Mouse (Mus musculus) lung, embryonic 14.5 days (tissue): Measurements from ENCODE around the gene Inip. TPM values are rescaled to one million over a fixed set of nuclear protein-coding genes. Genes with fewer than 3 reads are reported as not detected.

Experiments used
- ATAC-seq: fragments of 200-750 bp; cut with Nextera tagmentation; 2 replicates; pipeline ENCODE4 v1.8.0; 2017; ENCODE audit warnings: mild to moderate bottlenecking, moderate TSS enrichment, moderate library complexity; ENCODE audit not compliant: insufficient read depth
- DNase-seq: peaks from one replicate; pipeline ENCODE4 v3.0.0-alpha.2; 2015
- H3K27ac ChIP-seq: fragments of 300-500 bp; sonication (generic); 2 replicates; pipeline ENCODE4 v1.5.1; 2014; ENCODE audit warnings: low read depth, mild to moderate bottlenecking, moderate library complexity
- H3K27me3 ChIP-seq: fragments of 300-500 bp; sonication (generic); 2 replicates; pipeline ENCODE4 v1.6.1; 2014; ENCODE audit warnings: low read length, control low read depth; ENCODE audit not compliant: insufficient read depth
- H3K36me3 ChIP-seq: fragments of 300-500 bp; sonication (generic); 2 replicates; pipeline ENCODE4 v1.6.1; 2014; ENCODE audit warnings: control low read depth; ENCODE audit not compliant: insufficient read depth
- H3K4me1 ChIP-seq: fragments of 300-500 bp; sonication (generic); 2 replicates; pipeline ENCODE4 v1.6.1; 2014; ENCODE audit warnings: antibody characterized with exemption, control low read depth; ENCODE audit not compliant: insufficient read depth
- H3K4me2 ChIP-seq: fragments of 300-500 bp; sonication (generic); 2 replicates; pipeline ENCODE4 v1.6.1; 2014; ENCODE audit warnings: mild to moderate bottlenecking
- H3K4me3 ChIP-seq: fragments of 300-500 bp; sonication (generic); 2 replicates; pipeline ENCODE4 v1.5.1; 2014; ENCODE audit warnings: low read depth, low read length
- H3K9ac ChIP-seq: fragments of 300-500 bp; sonication (generic); 2 replicates; pipeline ENCODE4 v1.6.1; 2014
- H3K9me3 ChIP-seq: fragments of 300-500 bp; sonication (generic); 2 replicates; pipeline ENCODE4 v1.6.1; 2016; ENCODE audit warnings: low read depth, low read length, control low read depth
- CTCF ChIP-seq: IDR thresholded peaks from 2 replicates; pipeline ENCODE4 v1.5.1; 2016; ENCODE audit warnings: antibody characterized with exemption, low read depth
- WGBS: fragments of 180-500 bp; shearing (Covaris S2); extraction: QIAGEN DNeasy Blood & Tissue Kit; methylation state at CpG from one replicate; pipeline ENCODE4 v1.1.7; 2014; 5-methylcytosine and 5-hydroxymethylcytosine counted together
- polyA plus RNA-seq: library from polyadenylated mRNA; unstranded; fragments of >200 nt; fragmentation: Nextera tagmentation; extraction: Ambion mirVana; gene quantifications from 2 replicates; pipeline ENCODE4 v1.2.1, GENCODE M21; 2014

The Inip gene
- polyA plus RNA-seq, 1 experiment from 2014 or later = 60.7 TPM

- Histone ChIP-seq H3K4me3 (no peak overlapping the region), H3K9me3 (no peaks in the 10 kb centered on the region), H3K9ac (no peak overlapping the region), H3K4me2 (no peak overlapping the region), H3K27me3 (no peaks in the 10 kb centered on the region), H3K4me1 (no peaks in the 10 kb centered on the region), H3K36me3 (no peaks in the 10 kb centered on the region), H3K27ac (no peak overlapping the region)
- TF ChIP-seq CTCF = no peak
- 82% methylated on average over 2 of the region's 2 CpGs for WGBS
- ATAC-seq (no peak), DNase-seq (no peak)
Observed at GRCm38 (mm10) chr4:59728839-59729238, 72.5 kb downstream of the Inip start.

- no peak for TF ChIP-seq CTCF
- Histone ChIP-seq H3K9ac (no peak overlapping the region), H3K27me3 (no peaks in the 10 kb centered on the region), H3K36me3 (no peaks in the 10 kb centered on the region), H3K27ac (no peak overlapping the region), H3K9me3 (no peaks in the 10 kb centered on the region), H3K4me3 (no peak overlapping the region), H3K4me1 (no peaks in the 10 kb centered on the region), H3K4me2 (no peak overlapping the region)
- ATAC-seq = no peak
- DNase-seq = no peak
- 72% methylated on average over 9 of the region's 9 CpGs for WGBS
Observed at GRCm38 (mm10) chr4:59727878-59728261, 73.5 kb downstream of the Inip start.

- no peaks in the 10 kb centered on the region for H3K9me3 ChIP-seq
- H3K27ac ChIP-seq = no peak overlapping the region
- H3K36me3 ChIP-seq = no peaks in the 10 kb centered on the region
- no peaks in the 10 kb centered on the region for H3K4me1 ChIP-seq
- no peak overlapping the region for H3K4me3 ChIP-seq
- H3K9ac ChIP-seq = no peak overlapping the region
- no peaks in the 10 kb centered on the region for H3K27me3 ChIP-seq
- no peak for ATAC-seq
- no peak for DNase-seq
- H3K4me2 ChIP-seq = no peak overlapping the region
- TF ChIP-seq CTCF = no peak
- WGBS = 65% methylated on average over 5 of the region's 5 CpGs
Observed at GRCm38 (mm10) chr4:59727187-59727877, 74.1 kb downstream of the Inip start.

GRCm38 (mm10) chr4:59726501-59726900 is 74.9 kb downstream of the Inip start:
- ATAC-seq (no peak), DNase-seq (no peak)
- Histone ChIP-seq H3K27me3 (no peaks in the 10 kb centered on the region), H3K4me2 (no peak overlapping the region), H3K27ac (no peak overlapping the region), H3K9me3 (no peaks in the 10 kb centered on the region), H3K4me1 (no peaks in the 10 kb centered on the region), H3K4me3 (no peak overlapping the region), H3K36me3 (no peaks in the 10 kb centered on the region), H3K9ac (no peak overlapping the region)
- no peak for TF ChIP-seq CTCF
- whole genome bisulfite sequencing = 94% methylated on average over 12 of the region's 12 CpGs

- no peak for DNase-seq
- TF ChIP-seq CTCF = no peak
- 69% methylated on average over 4 of the region's 4 CpGs for WGBS
- H3K4me1 ChIP-seq = no peaks in the 10 kb centered on the region
- H3K27me3 ChIP-seq = no peaks in the 10 kb centered on the region
- ATAC-seq = no peak
- no peak overlapping the region for H3K9ac ChIP-seq
- no peaks in the 10 kb centered on the region for H3K36me3 ChIP-seq
- H3K4me3 ChIP-seq = no peak overlapping the region
- no peaks in the 10 kb centered on the region for H3K9me3 ChIP-seq
- H3K27ac ChIP-seq = no peak overlapping the region
- H3K4me2 ChIP-seq = no peak overlapping the region
Observed at GRCm38 (mm10) chr4:59725579-59725978, 75.8 kb downstream of the Inip start.

- DNase-seq (no peak), ATAC-seq (no peak)
- Histone ChIP-seq H3K4me3 (no peak overlapping the region), H3K9ac (no peak overlapping the region), H3K27me3 (no peaks in the 10 kb centered on the region), H3K27ac (no peak overlapping the region), H3K36me3 (0 out of 2 replicates have a peak, but pooled peaks cover 4% of the 10 kb centered on the region), H3K9me3 (no peaks in the 10 kb centered on the region), H3K4me1 (peaks cover 5% of the 10 kb centered on the region; the same call in 1 of the 2 replicates), H3K4me2 (no peak overlapping the region)
- no peak for TF ChIP-seq CTCF
- 64% methylated on average over 3 of the region's 3 CpGs for WGBS
Observed at GRCm38 (mm10) chr4:59721811-59722210, 79.6 kb downstream of the Inip start.

Other genes starting within 250 kb of the Inip start
- gene Hsdl2, start 220.0 kb downstream of the Inip start, polyA plus RNA-seq = 17.7 and 17.9 TPM in 2 replicates
- gene E130308A19Rik, start 175.4 kb downstream of the Inip start, polyA plus RNA-seq = 29.3 and 29.6 TPM in 2 replicates
- 9.8 and 10.6 TPM in 2 replicates for gene Snx30, start 4.3 kb upstream of the Inip start, polyA plus RNA-seq
- 0.07 and 0.12 TPM in 2 replicates for gene Slc46a2, start 113.5 kb upstream of the Inip start, polyA plus RNA-seq
- gene Mup4, start 159.1 kb upstream of the Inip start, polyA plus RNA-seq = not detected in 2 replicates
- gene Mup6, start 162.7 kb upstream of the Inip start, polyA plus RNA-seq = not detected in 2 replicates